Mouse (Mus musculus): ENCODE data around the gene Igf1r.

GRCm38 (mm10) chr7:68246249-68246648 lies 293.6 kb downstream of the Igf1r start:
- TF ChIP-seq GATA1 (IDR thresholded peaks at IDR 0.05; ENCODE audit: low read length) (no peak), TAL1 (IDR thresholded peaks at IDR 0.05; ENCODE audit: low read length) (no peak)
